Mouse (Mus musculus) thymus, postnatal 0 days (tissue): Measurements from ENCODE around the gene Wnt10b. TPM values are rescaled to one million over a fixed set of nuclear protein-coding genes. Genes with fewer than 3 reads are reported as not detected.

Experiments
- DNase-seq: peaks from one replicate; pipeline ENCODE4 v3.0.0-alpha.2; 2015; ENCODE audit warnings: low spot score
- polyA plus RNA-seq: library from polyadenylated mRNA; unstranded; fragments of >200 nt; fragmentation: Nextera tagmentation; extraction: Ambion mirVana; gene quantifications from 2 replicates; pipeline ENCODE4 v1.2.1, GENCODE M21; 2015

Wnt10b gene
- polyA plus RNA-seq, 1 experiment from 2014 or later: 0.85 TPM

GRCm38 (mm10) chr15:98774096-98774495 is 3.9 kb downstream of the Wnt10b start:
- no peak for DNase-seq

DNA sequence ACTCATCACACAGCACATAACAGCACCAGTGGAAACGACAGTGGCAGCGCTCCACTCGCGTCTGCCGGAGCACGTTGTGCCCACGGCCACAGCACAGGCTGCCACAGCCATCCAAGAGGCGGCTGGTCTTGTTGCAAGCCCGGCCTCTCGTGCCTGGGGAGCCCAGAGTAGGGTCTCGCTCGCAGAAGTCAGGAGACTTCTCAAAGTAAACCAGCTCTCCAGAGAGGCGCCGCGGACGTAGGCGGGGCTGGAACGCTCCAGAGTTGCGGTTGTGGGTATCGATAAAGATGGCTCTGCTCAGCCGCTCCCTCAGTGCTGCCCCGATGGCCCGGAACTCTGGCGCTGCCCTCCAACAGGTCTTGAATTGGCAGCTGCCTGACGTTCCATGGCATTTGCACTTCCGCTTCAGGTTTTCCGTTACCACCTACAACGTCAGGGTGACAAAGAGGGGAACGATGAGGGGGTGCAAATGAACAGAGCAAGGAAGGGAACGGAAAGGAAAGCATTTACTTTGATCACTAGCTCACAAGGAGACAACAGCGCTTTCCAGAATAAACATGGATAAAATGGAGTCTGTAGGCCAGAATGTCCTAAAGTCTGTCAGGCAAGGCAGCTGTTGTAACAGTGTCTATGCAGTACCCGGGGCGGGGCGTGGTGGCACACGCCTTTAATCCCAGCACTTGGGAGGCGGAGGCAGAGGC is 5.3 kb downstream of the Wnt10b start:
- DNase-seq: peak; percentile 78

DNA sequence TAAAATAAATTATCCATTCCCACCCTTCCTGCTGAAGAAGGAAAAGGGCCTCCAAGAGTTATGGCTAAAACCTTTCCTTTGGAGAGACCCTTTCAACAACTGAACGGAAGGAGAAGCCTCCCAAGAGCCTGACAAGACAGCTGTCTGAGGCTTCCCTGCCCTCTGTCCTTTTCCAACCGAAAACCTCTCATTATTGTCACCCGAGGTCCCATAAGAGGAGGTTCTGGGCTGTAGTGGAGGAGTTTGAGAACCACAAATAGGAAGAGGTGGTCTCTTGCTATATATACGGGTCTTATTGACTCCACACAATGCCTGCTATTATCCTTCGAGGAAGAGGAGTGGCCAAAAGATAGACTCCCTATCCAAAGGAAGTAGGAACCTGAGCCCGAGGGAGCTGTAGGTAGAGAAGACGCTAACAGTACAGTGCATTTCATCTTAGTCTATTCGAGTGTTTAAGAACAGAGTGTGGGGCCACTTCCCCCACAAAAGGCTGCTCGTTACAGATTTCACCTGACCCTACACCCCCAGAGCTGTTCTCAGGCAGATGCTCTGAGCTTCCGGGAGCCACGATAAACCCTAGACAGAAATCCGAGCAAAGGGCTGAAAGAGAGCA is 6.0 kb downstream of the Wnt10b start:
- peak; percentile 48 for DNase-seq

DNA sequence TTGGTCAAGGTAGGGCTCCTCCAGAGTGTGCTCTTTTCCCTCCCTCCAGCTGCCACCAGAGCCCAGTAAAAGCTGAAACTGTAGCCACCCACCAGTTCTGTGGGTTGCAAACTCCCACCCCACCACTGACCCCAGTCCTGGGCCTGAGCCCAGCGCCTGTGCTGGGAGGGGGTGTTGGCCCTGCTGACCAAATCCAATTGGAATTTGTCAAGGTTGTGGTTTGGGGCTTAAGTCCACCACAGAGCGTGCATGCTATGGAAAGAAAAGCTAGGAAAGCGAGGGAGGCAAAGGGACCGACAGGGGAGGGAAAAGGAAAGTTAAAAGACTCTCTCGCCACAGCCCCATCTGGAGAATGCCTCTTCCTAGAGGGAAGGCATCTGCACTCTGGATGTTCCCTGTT is 9.7 kb downstream of the Wnt10b start:
- no peak for DNase-seq

DNA sequence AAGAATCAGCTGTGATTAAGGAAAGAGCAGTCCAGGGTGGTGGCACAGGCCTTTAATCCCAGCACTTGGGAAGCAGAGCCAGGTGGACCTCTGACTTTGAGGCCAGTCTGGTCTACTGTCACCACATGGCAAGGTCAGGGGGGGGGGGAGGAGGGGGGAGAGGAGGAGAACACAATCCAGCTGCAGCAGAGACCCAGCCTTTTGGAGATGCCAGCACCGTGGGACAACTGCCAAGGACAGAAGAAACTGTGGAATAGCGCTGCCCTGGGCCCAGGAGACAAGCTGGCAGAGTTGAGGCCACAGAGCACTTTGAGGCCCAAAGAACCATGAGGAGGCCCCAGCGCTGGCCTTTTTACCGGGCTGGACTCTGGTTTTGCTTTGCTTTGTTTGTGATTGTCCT is 12.0 kb downstream of the Wnt10b start:
- DNase-seq: no peak

- peak; percentile 98 for DNase-seq
Observed at GRCm38 (mm10) chr15:98762670-98763529, 15.1 kb downstream of the Wnt10b start, which contains the start of gene Arf3. Gene Arf3, minus strand, starts transcription at chr15:98763214.

- DNase-seq: peak; percentile 71
Observed at GRCm38 (mm10) chr15:98762201-98762621, 15.7 kb downstream of the Wnt10b start.

DNA sequence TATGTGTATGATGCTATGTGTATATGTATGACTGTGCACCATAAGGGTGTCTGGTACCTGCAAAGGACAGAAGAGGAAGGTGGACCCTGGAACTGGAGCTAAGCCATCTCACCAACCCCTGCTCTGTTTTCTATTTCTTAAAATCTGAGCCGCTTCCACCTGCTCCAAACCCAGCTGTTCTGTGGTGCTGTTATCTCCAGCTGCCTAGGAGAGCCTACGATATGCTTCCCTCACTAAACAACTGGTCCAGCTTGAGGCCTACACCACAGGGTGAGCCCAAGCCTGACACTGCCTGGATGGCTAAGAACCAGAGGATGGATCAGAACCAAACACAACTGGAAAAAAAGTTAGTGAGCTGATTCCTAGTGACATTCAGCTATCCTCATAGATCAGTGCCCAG is 23.8 kb downstream of the Wnt10b start:
- no peak for DNase-seq

- no peak for DNase-seq
Observed at GRCm38 (mm10) chr15:98753021-98753423, 24.9 kb downstream of the Wnt10b start.

DNA sequence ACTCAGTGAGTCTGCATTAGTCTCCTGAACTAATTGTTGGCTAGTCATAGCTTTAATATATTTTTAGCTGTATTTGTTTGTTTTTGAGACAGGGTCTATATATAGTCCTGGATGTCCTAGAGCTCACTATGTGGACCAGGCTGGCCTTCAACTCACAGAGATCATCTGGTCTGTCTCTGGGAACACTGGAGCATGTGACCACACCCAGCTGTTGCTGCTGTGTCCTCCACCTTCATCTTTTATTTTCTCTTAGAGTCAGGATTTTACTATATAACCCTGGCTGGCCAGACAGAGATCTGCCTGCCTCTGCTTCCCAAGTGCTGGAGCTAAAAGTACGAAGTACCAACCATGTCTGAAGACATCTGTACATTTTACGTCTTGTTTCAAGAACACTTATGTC is 28.9 kb downstream of the Wnt10b start:
- no peak for DNase-seq

GRCm38 (mm10) chr15:98747296-98747695 is 30.7 kb downstream of the Wnt10b start:
- DNase-seq: no peak

DNA sequence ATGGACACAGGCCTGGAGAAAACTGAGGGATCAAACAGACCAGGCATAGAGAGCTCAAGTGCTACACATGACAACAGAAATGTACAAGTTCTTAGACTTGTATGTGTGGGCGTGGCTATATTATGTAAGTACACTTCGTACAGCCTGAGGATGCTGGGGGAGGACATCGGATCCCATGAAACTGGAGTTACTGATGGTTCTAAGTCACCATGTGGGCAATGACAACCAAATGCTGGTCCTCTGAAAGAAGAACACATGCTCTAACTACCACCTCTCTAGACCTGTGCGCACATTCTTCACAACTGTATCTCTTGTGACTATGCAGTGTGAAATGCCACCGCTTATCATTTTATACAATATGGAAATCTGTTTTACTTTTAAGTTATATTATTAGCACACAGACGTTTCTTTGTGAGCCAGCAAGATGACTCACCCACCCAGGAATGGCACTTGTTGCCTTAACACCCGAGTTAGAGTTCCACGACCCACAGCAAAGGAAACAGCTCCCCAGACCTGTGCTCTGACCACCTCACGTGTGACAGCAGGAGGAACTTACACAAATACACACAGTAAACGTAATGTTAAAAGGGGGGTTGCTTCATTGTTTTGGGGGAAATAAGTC is 31.5 kb downstream of the Wnt10b start:
- DNase-seq: no peak

DNA sequence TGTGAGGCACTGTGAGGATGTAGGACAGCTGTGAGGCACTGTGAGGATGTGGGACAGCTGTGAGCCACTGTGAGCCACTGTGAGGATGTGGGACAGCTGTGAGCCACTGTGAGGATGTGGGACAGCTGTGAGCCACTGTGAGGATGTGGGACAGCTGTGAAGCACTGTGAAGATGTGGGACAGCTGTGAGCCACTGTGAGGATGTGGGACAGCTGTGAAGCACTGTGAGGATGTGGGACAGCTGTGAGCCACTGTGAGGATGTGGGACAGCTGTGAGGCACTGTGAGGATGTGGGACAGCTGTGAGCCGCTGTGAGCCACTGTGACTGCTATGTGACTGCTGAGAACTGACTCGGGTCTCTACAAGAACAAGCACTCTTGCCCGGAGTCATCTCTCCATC is 34.1 kb downstream of the Wnt10b start:
- peak; percentile 21 for DNase-seq

DNA sequence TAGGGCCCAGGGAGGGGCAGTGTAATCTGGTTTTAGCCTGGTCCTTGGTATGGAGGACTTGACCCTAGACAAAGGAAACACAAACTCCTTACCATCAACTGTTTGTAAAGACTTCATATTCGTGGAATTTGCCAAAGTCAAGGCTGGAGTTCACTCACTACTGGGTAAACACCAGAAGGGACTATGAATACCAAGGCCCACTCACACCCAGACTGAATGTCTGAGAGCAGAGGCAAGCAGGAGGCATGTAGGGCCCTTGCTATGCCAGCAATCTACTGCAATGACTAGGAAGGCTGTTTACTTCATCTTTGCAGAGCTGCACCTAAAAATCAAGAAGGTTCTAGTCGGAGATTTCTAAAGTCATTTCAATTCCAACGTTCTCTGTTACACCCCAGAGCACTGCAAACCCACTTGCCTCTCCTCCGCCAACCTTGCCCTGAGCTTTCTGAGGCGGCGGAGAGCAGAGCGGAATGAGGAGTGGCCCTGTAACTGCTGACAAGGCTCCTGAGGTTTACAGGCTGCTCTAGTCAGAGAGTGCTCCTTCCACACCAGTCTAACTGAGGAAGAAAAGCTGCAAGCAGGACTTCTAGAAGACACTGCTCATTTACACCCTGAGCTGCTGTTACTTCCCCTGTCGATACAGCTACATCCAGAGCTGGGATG is 35.1 kb downstream of the Wnt10b start:
- no peak for DNase-seq

DNA sequence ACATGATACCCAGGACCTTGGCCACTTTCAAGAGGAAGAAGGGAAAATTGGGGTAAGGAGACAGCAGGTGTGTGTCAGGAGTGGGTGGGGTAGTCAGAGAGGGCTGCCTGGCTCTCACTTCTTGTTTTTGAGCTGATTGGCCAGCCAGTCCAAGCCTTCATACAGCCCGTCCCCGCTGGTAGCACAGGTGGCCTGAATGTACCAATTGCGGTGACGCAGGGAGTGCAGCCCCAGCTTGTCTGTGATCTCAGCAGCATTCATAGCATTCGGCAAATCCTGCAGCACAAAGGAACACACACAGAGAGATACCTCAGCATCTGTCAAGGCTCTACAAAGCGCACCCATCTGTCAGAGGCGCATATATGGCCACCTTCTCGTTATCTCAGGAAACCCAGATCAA is 37.7 kb downstream of the Wnt10b start:
- DNase-seq: no peak

GRCm38 (mm10) chr15:98738796-98739195 is 39.2 kb downstream of the Wnt10b start:
- DNase-seq: no peak

GRCm38 (mm10) chr15:98737881-98738280 is 40.1 kb downstream of the Wnt10b start:
- DNase-seq: no peak

DNA sequence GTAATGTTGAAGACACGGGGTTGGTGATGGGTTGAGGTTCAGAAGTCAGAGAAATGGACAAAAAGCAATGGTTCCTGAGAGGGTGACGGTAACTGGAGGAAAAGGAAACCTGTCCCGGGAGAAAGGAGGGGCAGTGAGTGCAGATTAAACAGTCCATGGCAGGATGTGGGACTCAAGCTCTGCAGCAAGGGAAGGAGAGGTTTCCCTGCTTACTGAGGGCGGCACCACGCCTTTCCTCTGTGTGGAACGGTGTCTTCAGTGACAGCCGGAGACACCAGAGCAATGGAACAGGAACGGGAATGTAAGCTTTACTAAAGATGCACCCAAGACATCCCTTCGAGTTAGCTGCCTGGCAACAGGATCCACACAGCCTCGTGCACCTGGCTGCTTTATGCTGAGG is 41.4 kb downstream of the Wnt10b start:
- no peak for DNase-seq

DNA sequence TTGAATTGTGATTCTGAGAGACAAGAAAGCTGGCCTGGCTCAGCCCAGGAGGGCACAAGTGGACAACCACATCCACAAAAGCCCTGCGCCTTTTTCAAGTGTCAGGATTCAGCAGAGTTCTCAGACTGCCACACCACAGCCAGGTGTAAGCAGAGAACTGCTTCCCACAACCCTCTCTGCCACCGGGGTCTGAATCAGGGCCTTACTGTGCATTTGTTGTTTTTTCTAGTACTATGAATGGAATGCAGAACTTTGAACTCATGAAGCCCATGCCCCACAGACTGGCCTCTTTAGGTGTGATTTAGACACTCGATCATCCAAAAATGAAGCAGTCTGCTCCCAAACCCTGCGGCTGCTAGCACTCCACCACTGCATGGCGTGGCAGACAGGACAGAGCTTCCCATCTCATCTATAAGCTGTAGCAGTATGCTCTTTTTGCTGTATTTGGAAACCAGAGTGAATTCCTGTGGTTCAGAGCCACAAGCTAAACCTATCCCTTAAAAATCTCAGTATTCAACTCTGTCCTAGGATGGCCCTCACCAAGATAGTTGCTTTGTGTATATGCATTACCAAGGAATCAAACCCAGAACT is 43.9 kb downstream of the Wnt10b start:
- no peak for DNase-seq

- no peak for DNase-seq
Observed at GRCm38 (mm10) chr15:98733370-98733769, 44.6 kb downstream of the Wnt10b start.
